Mouse (Mus musculus): ENCODE results near the gene Eef1akmt1.
A peak's percentile ranks its signal among the peaks of the same experiment; 100 is the strongest.

Gene Eef1akmt1

DNA sequence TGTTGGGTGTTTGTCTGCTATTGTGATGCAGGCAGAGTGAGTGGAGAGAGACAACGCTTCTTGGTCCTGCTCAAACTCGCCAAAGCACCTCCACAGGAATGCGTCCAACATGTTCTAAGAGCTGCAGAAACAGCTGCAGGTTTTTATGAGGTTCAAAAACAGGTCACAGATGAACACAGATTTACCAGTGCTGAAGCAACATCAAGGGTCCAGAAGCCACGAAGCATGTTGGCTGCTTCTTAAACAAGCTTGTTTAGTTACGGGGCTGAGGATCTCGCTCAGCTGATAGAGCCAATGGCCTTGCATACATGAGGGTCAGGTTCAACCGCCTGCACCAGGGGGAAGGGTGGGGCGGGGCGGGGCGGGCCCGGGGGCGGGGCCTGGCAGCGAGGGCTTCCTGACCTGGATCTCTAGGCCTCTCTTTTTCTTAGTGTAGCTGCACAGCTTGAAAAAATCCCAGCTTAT, 24.8 kb downstream of the Eef1akmt1 start:
- no peak for DNase-seq (ENCODE audit: low spot score)

DNA sequence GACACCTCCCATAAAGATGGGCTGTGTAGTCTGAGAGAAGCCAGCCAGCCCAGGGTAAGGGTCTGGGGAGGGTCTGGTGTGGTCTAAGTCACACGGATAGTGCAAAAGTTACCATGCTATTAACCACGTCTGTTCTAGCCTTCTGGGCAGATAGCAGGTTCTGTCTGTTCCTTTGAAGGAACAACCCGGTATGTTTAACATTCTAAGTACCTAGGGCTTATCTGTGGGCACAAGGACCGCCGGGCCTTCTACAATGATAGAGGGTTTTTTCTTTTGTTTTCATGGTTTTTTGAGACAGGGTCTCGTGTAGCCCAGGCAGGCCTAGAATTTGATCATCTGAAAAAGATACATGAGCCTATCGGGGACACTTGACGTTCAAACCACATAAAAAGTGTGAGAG, 25.3 kb downstream of the Eef1akmt1 start:
- DNase-seq (ENCODE audit: low spot score) = no peak

DNA sequence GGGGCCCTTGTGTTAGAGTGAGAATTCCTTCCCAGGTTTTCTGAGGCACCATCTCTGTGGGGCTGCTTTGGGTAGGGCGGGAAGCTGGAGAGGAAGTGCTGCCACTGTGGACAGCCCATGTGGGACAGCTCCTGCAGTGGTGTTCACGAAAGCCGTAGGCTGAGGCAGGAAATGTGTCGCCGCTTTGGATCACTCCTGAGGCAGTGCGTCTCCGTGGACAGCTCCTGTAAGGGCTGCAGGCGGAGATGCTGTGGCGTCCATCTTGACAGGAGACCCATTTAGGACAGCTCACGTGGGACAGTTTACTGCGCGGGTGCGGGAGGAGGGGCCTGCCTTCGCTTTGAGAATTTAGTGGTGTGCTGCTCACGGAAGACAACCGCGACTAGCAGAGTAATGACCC, 25.9 kb downstream of the Eef1akmt1 start:
- DNase-seq (ENCODE audit: low spot score) = no peak

DNA sequence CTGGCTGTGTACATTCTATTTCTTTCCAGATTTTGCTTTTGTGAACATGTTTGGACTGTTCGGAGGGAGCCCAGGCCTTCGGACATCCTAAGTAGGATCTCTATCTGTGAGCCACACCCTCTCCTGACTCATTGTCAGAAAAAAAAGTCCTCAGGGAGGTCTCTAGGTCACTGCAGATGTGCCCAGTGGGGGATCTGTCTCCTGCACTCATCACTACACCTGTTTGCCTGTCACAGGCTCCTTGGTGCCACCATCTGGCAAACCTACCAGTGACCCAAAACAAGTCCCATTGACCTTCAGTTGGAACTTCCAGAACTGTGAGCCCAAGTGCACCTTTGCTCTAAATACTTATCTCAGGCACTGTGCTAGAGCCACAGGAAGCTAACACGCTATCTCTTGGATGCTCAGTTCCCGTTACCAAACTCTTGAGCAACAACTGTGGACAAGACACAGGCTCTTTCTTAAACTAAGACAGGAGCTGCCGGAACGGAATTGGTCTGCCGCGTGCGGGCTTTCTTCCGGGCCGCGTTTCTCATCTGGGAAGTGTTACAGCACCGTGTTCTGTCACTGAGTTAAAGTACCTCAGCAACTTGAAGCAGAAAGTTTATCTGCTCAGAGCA, 27.9 kb downstream of the Eef1akmt1 start:
- DNase-seq (ENCODE audit: low spot score) = no peak

DNA sequence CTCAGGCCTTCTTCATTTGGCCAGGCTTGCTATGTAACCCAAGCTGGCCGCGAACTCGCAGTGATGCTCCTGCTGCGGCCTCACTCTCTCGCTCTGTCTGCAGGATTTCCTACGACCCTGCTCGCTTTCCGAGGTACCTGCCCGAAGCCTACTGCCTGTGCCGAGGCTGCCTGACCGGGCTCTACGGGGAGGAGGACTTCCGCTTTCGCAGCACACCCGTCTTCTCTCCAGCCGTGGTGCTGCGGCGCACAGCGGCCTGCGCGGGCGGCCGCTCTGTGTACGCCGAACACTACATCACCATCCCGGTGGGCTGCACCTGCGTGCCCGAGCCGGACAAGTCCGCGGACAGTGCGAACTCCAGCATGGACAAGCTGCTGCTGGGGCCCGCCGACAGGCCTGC, 29.2 kb downstream of the Eef1akmt1 start:
- DNase-seq (ENCODE audit: low spot score) = no peak

DNA sequence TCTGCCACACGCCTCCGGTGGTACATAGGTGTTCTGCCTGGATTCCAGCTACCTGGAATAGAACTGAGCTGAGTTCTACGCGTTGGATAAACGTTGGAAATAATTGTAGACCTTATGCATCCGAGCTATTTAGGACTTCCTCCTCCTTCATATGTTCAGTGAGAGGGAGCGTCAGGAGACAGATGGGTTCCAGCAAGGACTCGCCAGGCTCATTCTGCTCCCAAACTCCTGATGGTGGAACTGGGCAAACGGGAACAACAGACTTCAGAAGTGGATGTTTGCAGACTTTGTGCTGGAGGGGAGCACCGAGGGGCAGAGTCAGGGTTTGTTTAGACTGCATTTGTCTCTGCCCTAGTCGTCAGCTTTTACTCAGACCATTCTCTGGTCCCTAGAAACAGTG, 30.7 kb downstream of the Eef1akmt1 start:
- DNase-seq (ENCODE audit: low spot score) = no peak

DNA sequence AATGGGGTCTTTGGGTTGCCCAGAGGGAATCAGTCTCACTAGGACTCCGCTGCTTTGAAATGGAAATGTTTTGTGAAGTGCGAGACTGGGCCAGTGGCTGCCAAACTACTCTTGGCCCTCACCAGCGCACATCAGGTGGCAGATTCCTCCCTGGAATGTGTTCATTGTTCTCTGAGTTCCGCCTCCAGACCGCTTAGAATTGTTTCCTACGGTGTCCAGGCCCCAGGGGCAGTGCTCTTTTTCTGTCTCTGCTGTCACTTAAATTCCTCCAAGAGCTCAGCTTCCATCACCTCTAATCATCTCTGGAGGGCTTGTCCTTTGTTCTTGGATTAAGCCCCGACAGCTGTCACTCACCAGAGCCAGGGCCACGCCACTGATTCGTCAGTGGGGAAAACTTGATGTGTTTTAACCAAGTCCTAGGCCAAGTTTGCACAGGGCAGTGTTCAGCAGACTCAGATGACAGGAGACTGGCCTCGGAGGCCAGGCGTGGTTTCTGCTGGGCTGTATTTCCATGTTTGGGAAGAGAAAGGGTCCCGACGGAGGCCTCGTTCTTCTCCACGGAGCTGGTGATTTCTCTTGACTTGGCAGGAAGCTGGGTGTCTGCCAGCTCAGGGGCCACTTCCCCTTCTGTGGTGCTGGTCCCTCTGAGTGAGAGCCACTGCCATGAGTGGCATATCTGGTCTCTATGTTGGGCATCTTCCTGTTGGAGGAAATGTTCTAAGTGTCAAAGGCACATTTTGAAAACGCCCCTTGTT, 34.0 kb downstream of the Eef1akmt1 start:
- DNase-seq (ENCODE audit: low spot score) = no peak

DNA sequence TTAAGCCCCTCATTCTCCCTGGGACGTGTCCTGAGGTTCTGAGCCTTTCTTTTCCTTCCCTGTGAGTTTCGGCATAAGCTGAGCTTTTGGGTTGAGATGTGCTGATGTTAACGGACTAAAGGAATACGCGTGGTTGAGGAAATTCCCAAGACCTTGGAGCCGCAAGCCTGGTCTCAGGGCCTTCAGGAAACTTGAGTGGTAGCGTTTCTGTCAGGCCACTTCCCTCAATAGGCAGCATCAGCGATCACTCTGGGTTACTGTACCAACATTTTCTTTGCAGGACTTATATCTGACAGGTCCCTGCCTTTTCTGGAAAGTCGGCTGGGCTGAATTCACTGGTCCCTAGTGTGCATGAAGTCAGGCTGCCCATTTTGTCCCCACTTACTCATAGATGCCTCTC, 34.6 kb downstream of the Eef1akmt1 start:
- no peak for DNase-seq (ENCODE audit: low spot score)

DNA sequence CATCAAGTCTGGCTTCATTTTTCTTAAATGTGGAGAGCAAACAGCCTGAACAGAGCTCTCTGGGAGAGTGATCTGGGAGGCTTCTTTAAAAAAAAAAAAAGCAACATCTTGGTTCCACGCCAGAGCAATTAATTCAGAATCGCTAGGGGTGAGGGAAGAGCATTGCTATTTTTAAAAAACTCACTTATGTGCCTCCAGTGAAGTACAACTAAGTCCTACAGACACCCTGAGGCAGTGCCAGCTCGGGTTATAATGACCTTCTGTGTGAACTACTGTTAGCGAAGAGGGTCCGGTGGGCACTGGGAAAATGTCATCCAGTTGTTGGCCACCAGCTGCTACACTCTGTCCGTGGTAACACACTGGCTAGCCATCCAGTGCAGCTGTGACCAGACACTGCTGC, 35.8 kb downstream of the Eef1akmt1 start:
- DNase-seq (ENCODE audit: low spot score) = no peak

DNA sequence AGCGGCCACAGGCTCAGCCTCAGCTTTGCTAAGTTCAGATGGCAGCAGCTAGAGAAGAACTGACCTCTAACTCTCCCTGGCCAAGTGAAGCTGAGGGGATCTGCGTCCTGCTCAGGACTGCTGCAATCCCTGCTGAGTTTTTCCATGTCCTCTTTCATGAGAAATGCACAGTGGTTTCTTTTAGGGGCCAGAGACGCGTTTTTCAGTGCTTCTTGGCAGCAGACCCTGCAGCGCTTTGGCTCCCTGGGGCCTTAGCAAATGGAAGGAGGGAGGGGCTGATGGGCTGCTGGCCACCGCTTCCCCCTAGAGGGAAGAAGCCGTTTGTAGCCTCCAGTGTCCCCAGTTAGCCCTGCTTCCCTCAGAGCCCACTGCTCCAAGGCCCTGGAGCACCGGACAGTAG, 36.5 kb downstream of the Eef1akmt1 start:
- DNase-seq (ENCODE audit: low spot score) = peak; percentile 68

DNA sequence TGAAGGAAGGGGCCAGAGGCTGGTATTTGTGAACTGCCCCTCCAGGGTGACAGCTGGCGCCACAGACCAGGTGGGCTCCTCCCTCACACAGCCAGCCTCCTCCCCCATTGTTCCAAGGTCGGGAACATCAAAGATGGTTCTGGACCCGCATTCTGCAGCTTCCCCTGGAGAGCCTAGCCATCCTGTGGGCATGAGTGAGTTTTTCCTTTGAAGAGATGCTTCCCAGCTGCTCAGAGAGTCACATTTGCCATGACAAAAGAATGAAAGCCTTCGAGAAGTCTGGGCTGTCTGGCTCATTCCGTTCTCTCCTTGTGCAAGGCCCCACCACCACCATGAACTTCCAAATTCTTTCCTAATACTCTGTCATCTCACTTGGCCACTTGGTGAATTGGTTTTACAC, 37.1 kb downstream of the Eef1akmt1 start:
- DNase-seq (ENCODE audit: low spot score) = no peak

DNA sequence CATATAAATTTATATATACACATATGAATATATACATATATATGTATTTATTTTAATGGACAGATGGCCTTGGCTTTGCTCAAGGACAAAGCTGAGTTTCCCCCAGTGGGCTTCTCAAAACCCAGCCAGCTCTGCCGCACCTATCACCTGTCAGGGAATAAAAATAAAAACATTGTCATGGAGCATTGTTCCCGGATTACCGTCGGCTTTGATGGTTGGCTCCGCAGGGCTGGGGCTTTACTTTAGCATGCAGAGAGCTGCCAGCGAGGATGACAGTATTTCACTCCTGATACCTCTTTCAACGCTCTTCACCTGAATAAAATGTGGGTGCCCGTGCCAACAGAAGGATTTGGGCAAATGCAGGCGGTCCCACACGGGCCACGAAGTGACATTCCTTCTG, 37.6 kb downstream of the Eef1akmt1 start:
- DNase-seq (ENCODE audit: low spot score) = no peak

DNA sequence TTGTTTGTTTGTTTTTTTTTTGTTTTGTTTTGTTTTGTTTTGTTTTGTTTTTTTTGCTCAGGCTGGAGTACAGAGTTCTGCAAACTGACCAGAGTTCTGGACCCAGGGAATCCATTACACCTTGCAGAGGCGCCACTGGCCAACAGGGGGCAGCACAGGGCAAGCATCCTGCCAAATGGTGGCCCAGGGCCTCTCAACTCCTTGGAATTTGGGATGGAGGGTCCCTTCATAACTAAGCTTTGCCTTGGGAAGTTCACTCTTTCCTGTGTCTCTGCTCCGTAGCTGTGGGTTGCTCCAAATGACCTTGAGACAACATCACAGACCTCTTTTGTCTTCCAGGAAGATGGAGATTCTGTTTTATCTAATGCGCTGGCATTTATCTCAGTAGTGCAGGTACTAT, 38.2 kb downstream of the Eef1akmt1 start:
- peak; percentile 86 for DNase-seq (ENCODE audit: low spot score)

DNA sequence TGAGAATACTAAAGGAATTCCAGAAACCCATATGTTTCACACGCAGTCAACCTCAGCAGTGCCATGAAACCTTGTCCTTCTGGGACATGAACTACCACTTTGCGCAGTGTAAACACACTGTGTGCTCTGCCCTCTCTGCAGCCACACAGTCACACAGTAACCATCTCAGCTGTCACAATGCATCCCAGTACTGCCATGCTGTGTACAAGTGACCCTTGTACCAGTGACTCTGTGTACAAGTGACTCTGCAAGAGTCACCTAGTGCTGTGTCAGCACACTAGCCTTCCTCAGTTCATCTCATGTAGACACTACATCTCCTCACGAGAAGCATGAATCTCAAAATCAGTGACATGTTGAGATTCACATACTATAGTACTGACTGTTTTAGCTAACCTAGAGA, 38.8 kb downstream of the Eef1akmt1 start:
- DNase-seq (ENCODE audit: low spot score) = no peak

DNA sequence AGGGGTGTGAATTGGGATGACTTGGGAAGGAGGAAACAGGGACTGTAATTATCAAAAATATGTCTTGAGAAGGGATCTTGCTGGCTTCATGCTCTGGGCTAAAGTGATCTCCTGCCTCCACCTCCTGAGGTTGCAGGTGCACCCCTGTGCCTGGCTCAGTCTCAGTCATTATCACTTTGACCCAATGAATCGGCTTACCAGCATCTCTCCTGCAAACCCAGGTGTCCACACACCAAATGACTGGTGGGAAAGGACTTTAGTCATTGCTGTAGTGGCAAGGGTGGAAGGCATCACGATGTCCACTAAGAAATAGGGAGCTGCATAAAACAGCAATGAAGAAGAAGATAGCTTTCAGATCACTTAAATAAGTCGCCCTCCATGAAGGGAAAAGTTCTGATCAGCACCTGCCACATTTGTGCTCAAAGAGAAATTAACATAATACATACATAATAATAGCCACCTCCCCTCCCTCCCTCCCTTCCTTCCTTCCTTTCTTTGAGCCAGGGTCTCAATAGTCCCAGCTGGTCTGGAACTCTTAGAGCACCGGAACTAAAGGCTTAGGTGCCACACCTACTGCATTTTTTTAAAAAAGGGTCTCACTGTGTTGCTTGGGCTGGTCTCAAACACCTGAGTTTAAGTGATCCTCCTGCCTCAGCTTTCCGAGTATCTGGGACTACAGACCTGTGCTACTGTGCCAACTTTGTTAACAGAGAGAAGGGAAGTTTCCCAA, 41.5 kb downstream of the Eef1akmt1 start:
- DNase-seq (ENCODE audit: low spot score) = no peak

DNA sequence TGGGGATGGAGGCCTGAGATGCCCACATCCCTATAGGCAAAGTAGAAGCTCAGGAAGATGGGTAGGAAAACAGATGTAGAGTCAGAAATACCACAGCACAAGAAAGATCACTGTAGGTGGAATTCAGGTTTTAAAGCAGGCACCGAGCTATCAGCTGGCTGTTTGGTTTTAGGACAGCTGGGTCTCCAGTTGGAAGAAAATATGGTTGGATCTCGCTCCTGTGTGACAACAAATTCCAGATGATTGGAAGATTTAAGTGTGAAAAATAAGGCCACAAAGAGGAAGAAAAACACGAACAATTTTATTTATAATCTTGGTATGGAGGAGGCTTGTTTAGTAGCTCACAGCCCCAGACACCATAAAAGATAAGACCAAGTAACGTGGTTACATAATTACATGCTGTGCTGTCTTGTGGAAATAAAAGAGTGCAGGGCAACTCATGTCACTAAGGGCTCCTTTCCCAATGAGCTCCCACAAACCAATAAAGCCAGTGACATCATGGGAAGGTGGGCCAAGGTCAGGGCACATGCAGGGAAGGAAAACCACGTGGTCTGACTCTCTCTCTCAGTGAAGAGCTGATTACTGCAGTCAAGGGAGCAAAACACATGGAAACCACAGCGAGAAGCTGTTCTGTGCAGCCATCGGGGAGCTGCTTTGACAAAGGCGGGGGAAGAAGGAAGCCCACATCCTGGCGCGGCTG, 42.2 kb downstream of the Eef1akmt1 start:
- peak; percentile 66 for DNase-seq (ENCODE audit: low spot score)

DNA sequence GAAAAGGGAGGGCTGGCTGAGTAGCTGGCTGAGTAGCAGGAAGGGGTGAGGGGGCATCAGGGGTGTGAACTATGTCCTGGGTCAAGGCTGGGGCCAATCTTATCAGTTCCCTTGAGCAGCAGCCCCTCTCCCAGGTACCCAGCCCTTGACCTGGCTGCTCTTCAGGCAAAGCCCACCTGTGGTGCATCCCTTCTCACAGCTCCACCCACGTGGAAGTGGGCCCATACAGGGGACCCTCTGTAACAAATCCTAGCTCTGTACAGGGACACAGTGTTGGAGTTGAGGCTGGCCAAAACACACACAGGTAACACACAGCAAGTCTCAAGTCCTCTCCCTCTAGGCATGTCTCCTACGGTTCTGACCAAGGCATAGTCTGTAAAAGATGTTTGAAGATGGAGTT, 43.8 kb downstream of the Eef1akmt1 start:
- DNase-seq (ENCODE audit: low spot score) = no peak

DNA sequence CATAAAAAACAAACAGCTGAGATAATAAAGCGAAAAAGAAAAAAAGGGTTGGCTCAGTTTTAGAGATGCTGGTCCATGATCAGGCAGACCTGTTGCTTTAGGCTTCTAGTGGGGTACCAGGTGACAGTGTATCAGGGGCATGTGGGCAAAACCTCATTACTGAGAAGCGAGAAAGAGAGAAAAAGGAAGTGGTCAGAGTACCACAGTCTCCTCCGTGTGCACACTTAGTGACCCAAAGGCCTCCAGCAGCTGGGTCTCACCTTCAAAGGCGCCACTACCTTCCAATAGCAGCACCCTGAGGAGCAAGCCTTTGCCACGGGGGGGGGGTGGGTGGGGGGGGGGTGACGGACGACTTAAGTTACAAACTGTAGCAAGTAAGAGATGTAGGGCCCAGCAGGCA, 44.3 kb downstream of the Eef1akmt1 start:
- DNase-seq (ENCODE audit: low spot score) = no peak

DNA sequence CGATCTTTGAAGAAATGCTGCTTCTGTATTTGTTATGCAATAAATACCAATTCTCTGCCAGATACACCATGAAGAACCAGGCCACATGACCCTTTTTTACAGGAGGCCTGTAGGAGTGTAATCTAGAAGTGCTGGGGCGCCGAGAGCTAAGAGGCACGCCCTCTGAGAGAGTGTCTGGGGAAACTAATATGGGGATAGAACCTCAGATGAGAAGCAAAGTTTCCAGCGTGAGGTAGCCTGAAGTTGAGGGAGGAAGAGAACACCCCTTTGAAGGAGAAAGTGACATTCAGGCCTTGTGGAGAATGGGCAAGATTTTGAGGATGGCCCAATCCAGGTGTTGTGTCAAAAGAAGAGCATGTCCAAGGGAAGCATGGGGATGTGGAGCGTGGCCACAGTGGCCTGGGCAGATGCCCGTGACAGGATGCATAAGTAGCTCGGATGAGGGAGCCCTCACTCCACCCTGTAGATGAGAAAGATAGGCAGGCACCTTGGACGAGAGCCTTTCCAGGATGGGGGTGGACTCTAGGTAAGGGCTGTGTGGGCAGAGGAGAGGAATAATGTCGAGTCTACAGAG, 45.3 kb downstream of the Eef1akmt1 start:
- no peak for DNase-seq (ENCODE audit: low spot score)

DNA sequence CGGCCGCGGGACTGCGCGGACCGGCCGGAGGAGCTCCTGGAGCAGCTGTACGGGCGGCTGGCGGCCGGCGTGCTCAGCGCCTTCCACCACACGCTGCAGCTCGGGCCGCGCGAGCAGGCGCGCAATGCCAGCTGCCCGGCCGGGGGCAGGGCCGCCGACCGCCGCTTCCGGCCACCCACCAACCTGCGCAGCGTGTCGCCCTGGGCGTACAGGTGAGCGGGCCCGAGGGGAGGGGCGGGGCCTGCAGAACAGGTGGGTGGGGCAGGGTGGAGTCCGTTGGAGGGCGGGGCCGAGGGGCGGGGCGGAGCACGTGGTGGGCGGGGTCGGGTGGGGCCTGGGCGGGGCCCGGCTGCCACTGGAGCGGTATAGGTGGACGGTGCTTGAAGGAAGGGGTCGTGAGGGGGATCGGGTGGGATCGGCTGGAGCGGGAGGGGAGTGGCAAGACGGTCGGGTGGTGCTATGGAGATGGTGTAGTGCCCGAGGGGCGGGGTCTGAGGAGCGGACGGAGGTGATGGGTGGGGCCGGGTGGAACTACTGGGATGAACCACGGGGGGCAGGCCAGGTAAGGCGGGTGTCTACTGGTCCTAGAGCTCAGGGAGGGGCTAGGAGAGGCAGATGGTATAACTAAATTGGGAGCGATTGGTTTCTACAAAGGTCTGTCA, 45.9 kb downstream of the Eef1akmt1 start:
- DNase-seq (ENCODE audit: low spot score) = peak; percentile 86

DNA sequence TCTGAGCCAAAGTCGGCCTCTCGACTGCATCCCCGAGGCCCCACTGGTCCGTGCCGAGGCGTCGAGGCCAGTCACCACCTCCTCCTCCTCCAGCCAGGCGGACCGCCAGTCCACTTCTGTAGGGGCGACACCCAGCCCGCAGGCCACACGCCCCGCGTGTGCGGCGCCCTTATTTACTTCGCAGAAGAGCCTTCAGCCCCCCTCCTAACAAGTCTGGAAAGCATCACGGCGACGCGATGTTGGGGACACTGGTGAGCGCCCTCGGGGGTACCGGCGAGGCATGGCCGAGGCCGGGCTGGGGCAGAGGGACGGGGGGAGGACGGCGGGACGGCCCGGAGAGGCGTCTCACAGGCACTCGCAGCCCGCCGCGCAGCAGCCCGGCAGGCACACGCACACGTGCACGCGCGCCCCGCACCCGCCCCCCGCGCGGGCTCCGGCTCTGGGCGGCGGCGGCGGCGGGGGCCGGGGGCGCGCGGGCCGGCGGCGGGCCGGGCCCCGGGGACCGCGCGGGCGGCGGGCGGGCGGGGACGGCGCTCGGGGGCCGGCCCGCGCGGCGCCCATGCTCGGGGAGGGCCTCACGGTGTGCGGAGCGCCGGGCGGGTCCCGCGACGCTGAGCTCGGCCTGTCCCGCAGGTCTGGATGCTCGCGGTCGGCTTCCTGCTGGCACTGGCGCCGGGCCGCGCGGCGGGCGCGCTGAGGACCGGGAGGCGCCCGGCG, 46.6 kb downstream of the Eef1akmt1 start, which contains the start of gene Il17d:
Gene Il17d (plus strand): TSS at position 107 of the 717 bp plus-strand sequence.
- DNase-seq (ENCODE audit: low spot score) = peak; percentile 67
